Mouse (Mus musculus): ENCODE data around the gene Mcm2. TPM values are rescaled to one million over a fixed set of nuclear protein-coding genes. Genes with fewer than 3 reads are reported as not detected.
A peak's percentile ranks its signal among the peaks of the same experiment; 100 is the strongest.

Gene Mcm2
- polyA plus RNA-seq, 1 experiment, result 42.3 TPM

DNA sequence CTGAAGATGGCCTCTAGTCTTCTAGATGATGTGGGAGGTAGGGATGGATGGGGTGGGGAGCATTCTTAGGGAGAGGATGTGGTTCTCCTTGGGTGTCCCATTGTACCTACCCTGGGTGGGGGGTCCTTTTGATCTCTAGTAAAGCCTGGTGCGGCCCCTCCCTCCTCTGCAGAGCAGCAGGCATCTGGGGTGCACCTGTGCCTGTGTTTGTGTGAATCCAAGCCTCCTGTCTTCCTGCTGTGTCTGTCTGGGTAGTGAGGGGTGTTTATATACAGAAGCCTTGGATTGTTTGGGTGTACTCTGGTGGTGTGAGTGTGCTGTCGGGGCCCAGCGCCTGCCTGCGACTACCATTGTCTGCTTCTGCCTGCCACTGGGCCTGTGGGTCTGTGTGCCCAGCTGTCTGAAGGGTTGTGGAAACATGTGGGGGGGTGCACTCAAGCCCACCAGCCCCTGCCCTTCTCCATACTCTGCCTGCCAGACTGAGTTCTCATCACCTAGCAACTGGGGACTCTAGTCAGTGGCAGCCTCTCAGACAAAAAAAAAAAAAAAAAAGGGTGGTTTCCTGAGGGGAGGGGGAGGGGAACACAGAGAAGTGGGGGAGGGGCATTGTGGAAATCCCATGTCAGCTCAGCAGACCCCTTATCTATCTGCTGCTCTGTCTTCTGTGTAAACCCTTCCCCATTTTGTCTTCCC lies 39.5 kb upstream of the Mcm2 start:
- H3K4me1 ChIP-seq (ENCODE audit: control insufficient read depth, insufficient read depth, low read length), result peaks cover 30% of the 10 kb centered on the region
- TF ChIP-seq CTCF (IDR thresholded peaks at IDR 0.05; ENCODE audit: borderline replicate concordance, insufficient read depth, low read length), result no peak
- TF ChIP-seq POLR2A (IDR thresholded peaks at IDR 0.05; ENCODE audit: low read depth, low read length), result no peak
- H3K4me3 ChIP-seq (ENCODE audit: insufficient read depth, low read length), result no peak overlapping the region
- no peak overlapping the region for H3K27ac ChIP-seq (ENCODE audit: insufficient read depth, low read length)

DNA sequence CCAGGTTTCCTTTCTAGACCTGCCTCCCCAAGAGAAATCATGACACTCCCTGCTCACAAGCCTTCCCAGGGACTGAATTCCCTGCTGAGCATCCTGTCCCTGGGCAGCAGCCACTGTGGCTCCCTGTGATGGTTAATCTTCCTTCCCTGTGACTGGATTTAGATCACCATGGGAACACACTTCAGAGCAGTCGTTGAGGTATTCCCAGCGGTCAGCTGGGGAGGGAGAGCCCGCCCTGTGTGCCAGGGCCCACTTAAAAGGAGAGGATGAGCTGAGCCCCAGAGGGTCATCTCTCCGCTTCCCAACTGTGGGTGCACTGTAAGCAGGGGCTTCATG lies 38.6 kb upstream of the Mcm2 start:
- peaks cover 30% of the 10 kb centered on the region for H3K4me1 ChIP-seq (ENCODE audit: control insufficient read depth, insufficient read depth, low read length)
- H3K27ac ChIP-seq (ENCODE audit: insufficient read depth, low read length), result peak overlapping the region; percentile 84; the same call in 1 of the 2 replicates
- TF ChIP-seq POLR2A (IDR thresholded peaks at IDR 0.05; ENCODE audit: low read depth, low read length), result no peak
- TF ChIP-seq CTCF (IDR thresholded peaks at IDR 0.05; ENCODE audit: borderline replicate concordance, insufficient read depth, low read length), result no peak
- no peak overlapping the region for H3K4me3 ChIP-seq (ENCODE audit: insufficient read depth, low read length)

DNA sequence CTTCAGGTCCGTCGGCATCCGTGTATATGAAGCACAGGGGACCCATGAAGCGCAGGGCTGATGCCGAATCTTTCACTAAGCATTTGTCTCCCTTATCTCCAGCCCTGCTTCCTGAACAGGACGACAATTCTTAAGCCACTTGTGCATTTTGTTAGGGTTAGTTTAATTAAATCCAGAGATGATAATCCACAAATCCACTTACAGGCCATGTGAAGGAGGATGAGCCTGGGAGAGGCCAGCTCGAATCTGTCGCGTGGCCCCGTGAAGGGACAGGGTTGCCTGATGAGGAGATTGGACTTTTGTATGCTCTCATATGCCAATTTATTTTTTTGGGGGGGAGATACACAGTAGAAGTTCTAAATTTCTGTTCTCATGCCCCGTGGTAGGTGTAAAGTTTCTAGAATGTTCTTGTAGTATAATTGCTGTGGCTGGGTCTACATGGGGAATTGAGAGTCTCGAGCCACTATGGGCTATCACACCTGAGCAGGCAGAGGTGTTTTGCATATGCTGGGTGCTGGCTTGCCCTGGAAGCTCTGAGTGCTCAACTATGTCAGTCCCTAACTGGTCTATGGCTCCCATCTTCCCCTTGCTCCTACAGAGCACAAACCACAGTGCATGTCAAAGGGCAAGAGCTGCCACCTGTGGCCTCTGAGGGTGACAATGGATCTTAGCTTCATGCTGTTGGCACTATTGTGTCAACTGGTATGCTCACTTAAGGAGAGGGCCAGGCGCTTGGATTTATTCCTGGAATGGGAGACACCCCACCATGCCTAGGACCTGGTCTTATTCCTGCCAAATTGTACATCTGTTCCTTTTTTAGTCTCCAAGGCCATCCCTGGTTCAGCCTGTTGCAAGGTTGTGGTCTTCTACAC lies 38.0 kb upstream of the Mcm2 start:
- H3K27ac ChIP-seq (ENCODE audit: insufficient read depth, low read length), result peak overlapping the region; percentile 84
- H3K4me1 ChIP-seq (ENCODE audit: control insufficient read depth, insufficient read depth, low read length), result peaks cover 24% of the 10 kb centered on the region
- H3K4me3 ChIP-seq (ENCODE audit: insufficient read depth, low read length), result no peak overlapping the region
- TF ChIP-seq POLR2A (IDR thresholded peaks at IDR 0.05; ENCODE audit: low read depth, low read length), result no peak
- no peak for TF ChIP-seq CTCF (IDR thresholded peaks at IDR 0.05; ENCODE audit: borderline replicate concordance, insufficient read depth, low read length)

DNA sequence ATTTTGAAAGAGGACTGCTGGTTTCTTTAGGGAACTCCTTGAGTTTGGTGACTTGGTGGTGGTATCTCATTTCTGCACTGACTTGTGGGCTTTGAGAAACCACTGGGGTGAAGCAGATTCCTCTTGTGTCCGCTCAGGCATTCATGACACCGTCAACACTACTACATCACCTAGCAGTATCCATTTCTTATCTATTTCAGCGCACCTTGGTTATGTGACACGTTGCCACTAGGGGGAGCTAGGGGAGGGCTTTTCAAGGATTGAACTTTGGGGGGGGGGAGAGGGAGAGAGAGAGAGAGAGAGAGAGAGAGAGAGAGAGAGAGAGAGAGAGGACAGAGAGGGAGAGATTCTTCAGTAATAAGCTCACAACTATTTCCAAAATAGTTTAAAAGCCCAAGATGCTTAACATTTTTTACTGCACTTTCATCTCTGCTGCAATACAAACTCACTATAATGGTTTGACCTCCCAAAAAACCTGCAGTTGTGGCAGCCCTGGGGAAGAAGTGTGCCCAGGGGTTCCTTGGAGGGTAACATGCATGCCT lies 37.2 kb upstream of the Mcm2 start:
- peak overlapping the region; percentile 91 for H3K27ac ChIP-seq (ENCODE audit: insufficient read depth, low read length)
- H3K4me1 ChIP-seq (ENCODE audit: control insufficient read depth, insufficient read depth, low read length), result peaks cover 21% of the 10 kb centered on the region
- H3K4me3 ChIP-seq (ENCODE audit: insufficient read depth, low read length), result no peak overlapping the region
- TF ChIP-seq CTCF (IDR thresholded peaks at IDR 0.05; ENCODE audit: borderline replicate concordance, insufficient read depth, low read length) (no peak), POLR2A (IDR thresholded peaks at IDR 0.05; ENCODE audit: low read depth, low read length) (no peak)

DNA sequence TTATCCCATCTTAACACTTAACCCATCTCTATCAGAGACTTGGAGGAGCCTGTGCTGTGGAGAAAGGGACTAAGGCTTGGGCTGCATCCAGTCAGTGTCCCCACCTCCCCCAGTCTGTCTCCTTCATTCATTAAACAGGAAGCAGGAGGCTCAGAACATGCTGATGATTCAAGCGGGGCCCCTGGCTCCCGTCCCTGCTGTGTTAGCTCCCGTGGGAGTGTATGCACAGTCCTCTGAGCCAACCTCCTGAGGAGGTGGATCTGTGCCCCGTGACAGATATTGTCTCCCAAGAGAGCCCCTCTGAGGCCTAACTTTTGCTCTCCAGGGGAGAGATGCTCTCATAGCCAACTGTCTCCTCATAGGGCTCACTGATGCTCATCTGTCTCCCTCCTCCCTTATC lies 36.2 kb upstream of the Mcm2 start:
- Histone ChIP-seq H3K4me1 (ENCODE audit: control insufficient read depth, insufficient read depth, low read length) (peaks cover 21% of the 10 kb centered on the region), H3K27ac (ENCODE audit: insufficient read depth, low read length) (peak overlapping the region; percentile 91), H3K4me3 (ENCODE audit: insufficient read depth, low read length) (no peak overlapping the region)
- TF ChIP-seq POLR2A (IDR thresholded peaks at IDR 0.05; ENCODE audit: low read depth, low read length), result no peak
- TF ChIP-seq CTCF (IDR thresholded peaks at IDR 0.05; ENCODE audit: borderline replicate concordance, insufficient read depth, low read length), result no peak

DNA sequence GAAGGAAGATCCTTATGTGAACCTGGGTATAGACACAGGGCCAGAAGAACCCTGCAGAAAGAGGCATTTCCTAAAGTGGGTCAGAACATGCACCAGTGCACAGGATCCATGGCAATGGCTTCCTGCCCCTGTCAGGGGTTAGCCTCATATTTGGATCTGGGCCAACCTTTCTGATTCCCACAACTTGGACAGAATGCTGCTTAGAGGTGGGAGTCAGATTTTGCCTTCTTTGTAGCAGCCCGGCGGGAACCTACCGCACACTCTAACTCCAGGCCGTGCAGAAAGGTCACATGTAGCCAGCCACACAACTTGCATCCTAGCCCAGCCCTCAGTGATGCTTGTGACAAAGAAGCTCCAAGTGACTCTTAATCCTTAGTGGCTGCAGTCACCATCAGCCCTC lies 35.6 kb upstream of the Mcm2 start:
- TF ChIP-seq POLR2A (IDR thresholded peaks at IDR 0.05; ENCODE audit: low read depth, low read length) (no peak), CTCF (IDR thresholded peaks at IDR 0.05; ENCODE audit: borderline replicate concordance, insufficient read depth, low read length) (no peak)
- Histone ChIP-seq H3K27ac (ENCODE audit: insufficient read depth, low read length) (peak overlapping the region; percentile 91), H3K4me3 (ENCODE audit: insufficient read depth, low read length) (no peak overlapping the region), H3K4me1 (ENCODE audit: control insufficient read depth, insufficient read depth, low read length) (peaks cover 17% of the 10 kb centered on the region)

DNA sequence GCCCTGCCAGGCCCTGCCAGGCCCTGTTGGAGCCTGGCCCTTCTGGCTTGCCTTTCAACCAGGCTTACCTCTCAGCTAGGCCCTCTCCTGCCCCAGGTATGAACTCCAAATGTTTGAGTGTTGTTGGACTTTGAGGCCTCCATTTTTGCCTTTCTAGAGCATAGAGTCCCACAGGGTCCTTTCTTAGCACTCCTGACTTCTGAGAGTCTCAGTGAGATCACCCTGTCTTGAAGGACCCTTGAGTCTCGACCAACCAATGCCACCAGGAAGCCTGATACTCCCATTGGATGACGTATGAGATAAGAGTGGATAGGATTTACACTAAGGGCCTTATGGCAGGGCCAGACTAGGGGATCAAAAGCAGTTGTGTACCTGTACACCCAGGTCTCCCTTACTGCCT lies 32.9 kb upstream of the Mcm2 start:
- Histone ChIP-seq H3K27ac (ENCODE audit: insufficient read depth, low read length) (no peak overlapping the region), H3K4me1 (ENCODE audit: control insufficient read depth, insufficient read depth, low read length) (peaks cover 25% of the 10 kb centered on the region), H3K4me3 (ENCODE audit: insufficient read depth, low read length) (no peak overlapping the region)
- TF ChIP-seq POLR2A (IDR thresholded peaks at IDR 0.05; ENCODE audit: low read depth, low read length) (no peak), CTCF (IDR thresholded peaks at IDR 0.05; ENCODE audit: borderline replicate concordance, insufficient read depth, low read length) (no peak)

DNA sequence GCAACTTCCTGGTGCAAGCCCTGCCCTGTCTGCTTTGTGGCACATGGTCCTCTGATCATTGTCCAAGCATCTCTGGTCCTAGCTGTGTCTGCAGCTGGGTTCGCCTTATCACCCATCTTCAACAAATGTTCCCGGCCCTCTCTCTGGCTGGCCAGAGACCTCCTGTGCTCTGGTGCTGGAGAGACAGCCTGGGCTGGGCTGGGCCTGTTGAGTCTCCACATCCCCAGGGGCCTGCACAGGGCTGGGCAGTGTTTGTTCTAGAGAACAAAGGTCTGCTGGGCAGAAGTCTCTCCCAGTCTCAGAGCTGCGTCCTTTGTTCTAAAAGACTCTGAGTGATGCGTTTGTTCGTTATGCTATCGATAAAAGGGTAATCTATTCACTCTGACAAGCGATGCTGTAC lies 31.5 kb upstream of the Mcm2 start:
- Histone ChIP-seq H3K4me3 (ENCODE audit: insufficient read depth, low read length) (no peak overlapping the region), H3K27ac (ENCODE audit: insufficient read depth, low read length) (no peak overlapping the region), H3K4me1 (ENCODE audit: control insufficient read depth, insufficient read depth, low read length) (peaks cover 29% of the 10 kb centered on the region)
- TF ChIP-seq CTCF (IDR thresholded peaks at IDR 0.05; ENCODE audit: borderline replicate concordance, insufficient read depth, low read length) (no peak), POLR2A (IDR thresholded peaks at IDR 0.05; ENCODE audit: low read depth, low read length) (no peak)

DNA sequence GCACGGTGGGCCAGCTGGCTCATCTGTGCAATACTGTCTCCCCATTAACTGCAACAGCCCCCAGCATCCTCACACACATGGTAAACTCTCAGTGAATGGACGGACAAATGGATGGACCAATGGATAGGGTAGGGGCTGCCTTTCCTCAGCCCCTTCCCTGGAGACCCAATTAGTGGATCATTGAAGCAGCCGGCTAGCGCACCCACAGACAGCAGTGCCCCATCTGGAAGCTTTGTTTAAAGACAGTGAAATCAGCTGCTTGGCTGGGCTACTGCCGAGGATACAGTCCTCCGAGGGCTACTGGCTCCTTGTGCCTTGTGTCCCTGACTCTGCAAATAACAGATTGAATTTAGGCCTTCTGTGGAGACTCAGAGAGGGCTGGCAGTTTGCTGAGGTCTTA lies 30.9 kb upstream of the Mcm2 start:
- Histone ChIP-seq H3K4me1 (ENCODE audit: control insufficient read depth, insufficient read depth, low read length) (peaks cover 25% of the 10 kb centered on the region), H3K27ac (ENCODE audit: insufficient read depth, low read length) (no peak overlapping the region), H3K4me3 (ENCODE audit: insufficient read depth, low read length) (no peak overlapping the region)
- no peak for TF ChIP-seq CTCF (IDR thresholded peaks at IDR 0.05; ENCODE audit: borderline replicate concordance, insufficient read depth, low read length)
- no peak for TF ChIP-seq POLR2A (IDR thresholded peaks at IDR 0.05; ENCODE audit: low read depth, low read length)

DNA sequence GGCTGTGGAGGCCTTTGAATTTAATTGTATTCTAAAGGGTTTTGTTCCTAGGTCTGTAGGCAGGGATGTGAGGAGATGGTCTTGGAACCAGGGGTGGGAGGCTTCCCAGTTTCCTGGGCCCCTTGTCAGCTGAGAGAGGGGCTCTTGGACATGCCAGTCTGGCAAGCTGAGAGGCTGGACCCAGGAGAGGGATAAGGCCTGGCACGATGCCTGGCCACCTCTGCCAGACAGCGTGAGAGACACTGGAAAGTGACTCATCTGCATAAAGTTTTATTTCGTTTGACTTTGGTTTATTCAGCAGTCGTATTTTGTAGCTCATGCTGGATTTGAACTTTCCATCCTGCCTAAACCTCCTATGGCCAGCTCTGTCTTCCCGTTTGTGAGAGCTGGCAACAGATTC lies 30.0 kb upstream of the Mcm2 start:
- peak overlapping the region; percentile 9 for H3K27ac ChIP-seq (ENCODE audit: insufficient read depth, low read length)
- H3K4me3 ChIP-seq (ENCODE audit: insufficient read depth, low read length), result no peak overlapping the region
- peaks cover 25% of the 10 kb centered on the region for H3K4me1 ChIP-seq (ENCODE audit: control insufficient read depth, insufficient read depth, low read length)
- TF ChIP-seq CTCF (IDR thresholded peaks at IDR 0.05; ENCODE audit: borderline replicate concordance, insufficient read depth, low read length) (no peak), POLR2A (IDR thresholded peaks at IDR 0.05; ENCODE audit: low read depth, low read length) (no peak)
